Mouse (Mus musculus) bone marrow macrophage, adult 2 months (primary cell): Measurements from ENCODE around the gene Dpy19l1.

ENCODE experiments used
- CTCF ChIP-seq: IDR thresholded peaks from 2 replicates; pipeline ENCODE4 v1.5.1; 2012; ENCODE audit warnings: low read depth, mild to moderate bottlenecking, low read length, moderate library complexity
- POLR2A ChIP-seq: IDR thresholded peaks from 2 replicates; pipeline ENCODE4 v1.6.1; 2012; ENCODE audit warnings: mild to moderate bottlenecking, low read depth, low read length, borderline replicate concordance

- no peak for TF ChIP-seq CTCF
- TF ChIP-seq POLR2A, result no peak
Observed at GRCm38 (mm10) chr9:24501618-24502017, 1.3 kb downstream of the Dpy19l1 start.
